Mouse (Mus musculus): Measurements from ENCODE around the gene Pcif1. TPM values are rescaled to one million over a fixed set of nuclear protein-coding genes. Genes with fewer than 3 reads are reported as not detected.

Pcif1 gene
- total and polyA plus RNA-seq, 2 experiments from 2014 or later = 83.7 to 108 TPM

DNA sequence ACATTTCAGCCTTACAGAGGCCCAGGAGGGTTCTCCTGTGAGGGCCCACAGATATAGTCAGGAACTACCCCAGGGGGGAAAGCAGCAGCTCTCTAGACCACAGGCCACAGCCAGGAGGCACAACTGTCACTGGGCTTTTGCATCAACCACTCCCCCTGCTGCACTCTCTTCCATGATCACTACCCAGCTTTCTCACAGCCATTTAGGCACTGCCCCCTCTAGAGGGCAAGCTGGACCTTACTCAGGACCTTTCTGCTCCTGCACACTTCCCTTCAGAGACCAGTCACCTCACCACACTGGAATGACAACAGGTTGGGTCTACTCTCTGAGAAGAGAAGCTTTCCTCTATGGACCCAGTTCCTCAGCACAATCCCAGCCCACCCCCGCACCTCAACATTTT lies 30.4 kb downstream of the Pcif1 start:
- no peak overlapping the region for H3K9ac ChIP-seq (replicated peaks; ENCODE audit: low read length)

DNA sequence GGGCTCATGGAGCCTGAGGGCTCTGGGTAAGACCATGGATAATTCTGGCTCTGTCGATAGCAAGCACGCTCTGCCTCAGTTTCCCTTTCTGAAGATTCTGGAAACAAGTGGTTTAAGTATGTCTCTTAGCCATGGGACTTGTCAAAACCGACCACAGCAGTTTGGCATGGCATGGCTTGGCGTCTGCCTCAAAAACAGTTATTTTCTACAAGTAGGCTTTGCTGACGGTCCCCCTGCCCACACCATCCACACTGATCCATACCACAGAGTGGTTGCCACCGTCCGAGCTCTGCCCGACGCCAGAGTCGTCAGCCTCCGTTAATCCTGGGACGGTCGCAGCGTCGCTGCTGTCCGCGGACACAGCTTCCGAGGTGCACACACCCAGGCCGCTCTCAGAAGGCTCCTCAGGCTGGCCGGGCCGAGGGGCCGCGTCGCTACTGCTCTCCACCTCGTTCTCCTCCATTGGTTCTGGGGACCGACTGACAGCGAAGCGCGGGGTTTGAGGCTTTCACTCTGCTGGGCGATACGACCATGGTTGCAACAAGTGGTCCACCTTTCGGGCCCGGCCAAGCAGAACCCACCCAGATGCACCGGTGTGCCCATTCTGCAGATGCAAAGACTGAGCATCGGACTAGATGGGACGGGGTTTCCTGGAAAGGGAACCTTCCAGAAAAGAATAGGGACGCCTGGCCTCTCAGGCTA lies 31.4 kb downstream of the Pcif1 start:
- ATAC-seq = peak; percentile 3; the same call in 1 of the 2 replicates
- 5% methylated on average over 37 of the region's 37 CpGs for WGBS

More for the DNA sequence above, 30.4 kb downstream of the Pcif1 start:
- ATAC-seq = no peak
- H3K4me1 ChIP-seq (ENCODE audit: insufficient read depth, low read length) = peaks cover 15% of the 10 kb centered on the region
- peaks cover 38% of the 10 kb centered on the region for H3K36me3 ChIP-seq (ENCODE audit: insufficient read depth, low read length)
- TF ChIP-seq CTCF (IDR thresholded peaks at IDR 0.05; ENCODE audit: low read depth) = peak; percentile 63
- H3K27ac ChIP-seq = no peak overlapping the region
- H3K4me2 ChIP-seq (ENCODE audit: low read depth, low read length) = peak overlapping the region; percentile 74
- no peaks in the 10 kb centered on the region for H3K27me3 ChIP-seq (ENCODE audit: insufficient read depth, low read length)
- no peaks in the 10 kb centered on the region for H3K9me3 ChIP-seq (ENCODE audit: low read length)
- peak overlapping the region; percentile 63; the same call in 1 of the 2 replicates for H3K4me3 ChIP-seq (ENCODE audit: low read length)
- DNase-seq (ENCODE audit: low spot score) = peak; percentile 50
- 81% methylated on average over 1 of the region's 1 CpGs for WGBS

GRCm38 (mm10) chr2:164911086-164912048 lies 32.3 kb downstream of the Pcif1 start, which contains the start of gene Zfp335:
Zfp335 (minus strand) TSS chr2:164911757.
- H3K4me1 ChIP-seq (ENCODE audit: insufficient read depth, low read length) = peaks cover 15% of the 10 kb centered on the region

More for the DNA sequence above, 31.4 kb downstream of the Pcif1 start:
- H3K36me3 ChIP-seq (ENCODE audit: insufficient read depth, low read length) = peaks cover 28% of the 10 kb centered on the region; the same call in 1 of the 2 replicates
- TF ChIP-seq CTCF (IDR thresholded peaks at IDR 0.05; ENCODE audit: low read depth) = no peak
- H3K4me1 ChIP-seq (ENCODE audit: insufficient read depth, low read length) = peaks cover 15% of the 10 kb centered on the region
- peak overlapping the region; percentile 100 for H3K27ac ChIP-seq
- H3K4me3 ChIP-seq (ENCODE audit: low read length) = peak overlapping the region; percentile 63
- no peaks in the 10 kb centered on the region for H3K27me3 ChIP-seq (ENCODE audit: insufficient read depth, low read length)
- peak overlapping the region; percentile 84 for H3K9ac ChIP-seq (replicated peaks; ENCODE audit: low read length)
- peak; percentile 33 for DNase-seq (ENCODE audit: low spot score)
- H3K9me3 ChIP-seq (ENCODE audit: low read length) = no peaks in the 10 kb centered on the region
- peak overlapping the region; percentile 74 for H3K4me2 ChIP-seq (ENCODE audit: low read depth, low read length)

DNA sequence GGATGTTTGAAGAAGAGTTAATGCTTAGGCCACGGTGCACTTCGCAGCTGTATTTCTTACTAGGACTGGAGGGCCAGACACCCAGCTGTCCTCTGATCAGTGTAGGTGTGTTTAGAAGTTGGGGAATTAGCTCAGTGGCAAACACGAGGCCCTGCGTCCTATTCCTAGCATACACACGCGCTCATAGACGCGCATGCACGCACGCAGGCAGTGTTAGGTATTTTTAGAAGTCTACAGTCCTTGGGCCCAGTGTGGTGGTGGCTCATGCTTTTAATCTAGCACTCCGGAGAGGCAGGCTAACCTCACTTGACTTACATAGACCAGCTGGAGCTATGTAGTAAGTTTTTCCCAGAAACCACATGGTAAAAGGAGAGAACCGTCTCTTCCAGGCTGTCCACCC lies 33.0 kb downstream of the Pcif1 start:
- peak overlapping the region; percentile 63 for H3K4me3 ChIP-seq (ENCODE audit: low read length)
- peak overlapping the region; percentile 100 for H3K27ac ChIP-seq
- H3K9me3 ChIP-seq (ENCODE audit: low read length) = no peaks in the 10 kb centered on the region
- 16% methylated on average over 12 of the region's 12 CpGs for WGBS
- DNase-seq (ENCODE audit: low spot score) = peak; percentile 43
- ATAC-seq = peak; percentile 16
- peak overlapping the region; percentile 74 for H3K4me2 ChIP-seq (ENCODE audit: low read depth, low read length)
- no peak for TF ChIP-seq CTCF (IDR thresholded peaks at IDR 0.05; ENCODE audit: low read depth)
- peak overlapping the region; percentile 84 for H3K9ac ChIP-seq (replicated peaks; ENCODE audit: low read length)
- peaks cover 18% of the 10 kb centered on the region; the same call in 1 of the 2 replicates for H3K36me3 ChIP-seq (ENCODE audit: insufficient read depth, low read length)
- H3K4me1 ChIP-seq (ENCODE audit: insufficient read depth, low read length) = peaks cover 15% of the 10 kb centered on the region
- no peaks in the 10 kb centered on the region for H3K27me3 ChIP-seq (ENCODE audit: insufficient read depth, low read length)

More at GRCm38 (mm10) chr2:164911086-164912048, 32.3 kb downstream of the Pcif1 start, which contains the start of gene Zfp335:
- peak within 1 kb of the TSS; percentile 63 for H3K4me3 ChIP-seq (ENCODE audit: low read length)
- H3K9ac ChIP-seq (replicated peaks; ENCODE audit: low read length) = peak within 1 kb of the TSS; percentile 84
- under 1% methylated on average over 90 of the region's 91 CpGs for WGBS
- no peaks in the 10 kb centered on the region for H3K27me3 ChIP-seq (ENCODE audit: insufficient read depth, low read length)
- H3K4me2 ChIP-seq (ENCODE audit: low read depth, low read length) = peak within 1 kb of the TSS; percentile 74
- no peaks in the 10 kb centered on the region for H3K9me3 ChIP-seq (ENCODE audit: low read length)
- peak; percentile 46 for TF ChIP-seq CTCF (IDR thresholded peaks at IDR 0.05; ENCODE audit: low read depth)
- peak; percentile 89 for ATAC-seq
- peaks cover 20% of the 10 kb centered on the region; the same call in 1 of the 2 replicates for H3K36me3 ChIP-seq (ENCODE audit: insufficient read depth, low read length)
- peak; percentile 98 for DNase-seq (ENCODE audit: low spot score)
- peak within 1 kb of the TSS; percentile 100 for H3K27ac ChIP-seq

DNA sequence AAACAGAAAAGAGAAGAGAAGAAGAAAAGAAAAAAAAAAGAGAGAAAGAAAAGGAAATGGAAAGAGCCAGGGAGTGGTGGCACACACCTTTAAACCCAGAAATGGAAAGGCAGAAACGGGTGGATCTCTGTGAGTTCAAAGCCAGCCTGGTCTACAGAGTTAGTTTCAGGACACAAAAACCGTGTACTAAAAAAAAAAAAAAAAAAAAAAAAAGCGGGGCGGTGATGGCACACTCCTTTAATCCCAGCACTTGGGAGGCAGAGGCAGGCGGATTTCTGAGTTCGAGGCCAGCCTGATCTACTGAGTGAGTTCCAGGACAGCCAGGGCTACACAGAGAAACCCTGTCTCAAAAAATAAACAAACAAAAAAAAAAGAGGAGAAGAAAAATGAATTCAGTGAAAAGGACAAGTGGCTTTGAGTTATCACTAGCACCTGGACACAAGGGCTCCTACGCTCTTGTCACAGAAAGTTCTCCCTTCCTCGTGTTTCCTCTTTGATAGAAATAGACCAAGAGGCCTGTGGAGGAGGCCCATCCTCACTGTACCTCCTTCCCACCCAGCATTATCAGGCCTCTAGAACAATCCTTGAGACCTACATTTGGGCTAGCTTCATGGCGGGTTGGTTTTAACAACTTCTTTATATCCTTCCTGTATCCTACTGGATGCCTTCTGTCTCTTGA lies 33.8 kb downstream of the Pcif1 start:
- peak overlapping the region; percentile 100; the same call in 1 of the 2 replicates for H3K27ac ChIP-seq
- peaks cover 11% of the 10 kb centered on the region; the same call in 1 of the 2 replicates for H3K36me3 ChIP-seq (ENCODE audit: insufficient read depth, low read length)
- ATAC-seq (no peak), DNase-seq (ENCODE audit: low spot score) (no peak)
- no peaks in the 10 kb centered on the region for H3K9me3 ChIP-seq (ENCODE audit: low read length)
- no peak overlapping the region for H3K4me2 ChIP-seq (ENCODE audit: low read depth, low read length)
- peaks cover 15% of the 10 kb centered on the region for H3K4me1 ChIP-seq (ENCODE audit: insufficient read depth, low read length)
- H3K9ac ChIP-seq (replicated peaks; ENCODE audit: low read length) = no peak overlapping the region
- WGBS = 93% methylated on average over 9 of the region's 9 CpGs
- H3K27me3 ChIP-seq (ENCODE audit: insufficient read depth, low read length) = no peaks in the 10 kb centered on the region
- no peak for TF ChIP-seq CTCF (IDR thresholded peaks at IDR 0.05; ENCODE audit: low read depth)
- H3K4me3 ChIP-seq (ENCODE audit: low read length) = no peak overlapping the region

- ATAC-seq (no peak), DNase-seq (ENCODE audit: low spot score) (no peak)
- 94% methylated on average over 2 of the region's 2 CpGs for WGBS
- peaks cover 5% of the 10 kb centered on the region; the same call in 1 of the 2 replicates for H3K36me3 ChIP-seq (ENCODE audit: insufficient read depth, low read length)
- no peaks in the 10 kb centered on the region for H3K9me3 ChIP-seq (ENCODE audit: low read length)
- H3K27me3 ChIP-seq (ENCODE audit: insufficient read depth, low read length) = no peaks in the 10 kb centered on the region
- no peak overlapping the region for H3K9ac ChIP-seq (replicated peaks; ENCODE audit: low read length)
- TF ChIP-seq CTCF (IDR thresholded peaks at IDR 0.05; ENCODE audit: low read depth) = no peak
- no peak overlapping the region for H3K4me2 ChIP-seq (ENCODE audit: low read depth, low read length)
- no peak overlapping the region for H3K27ac ChIP-seq
- H3K4me1 ChIP-seq (ENCODE audit: insufficient read depth, low read length) = peaks cover 15% of the 10 kb centered on the region
- H3K4me3 ChIP-seq (ENCODE audit: low read length) = no peak overlapping the region
Observed at GRCm38 (mm10) chr2:164913428-164913786, 34.3 kb downstream of the Pcif1 start.

All from hindbrain, postnatal 0 days (tissue).